Mouse (Mus musculus) liver, adult 2 months (tissue): ENCODE data around the gene Kif3a.

Experiments
- CTCF ChIP-seq: fragments of 200-500 bp; IDR thresholded peaks from 2 replicates; pipeline ENCODE4 v1.5.1; 2011; ENCODE audit warnings: low read depth, low read length, control low read depth
- POLR2A ChIP-seq: fragments of 200-500 bp; IDR thresholded peaks from 2 replicates; pipeline ENCODE4 v1.6.1; 2011; ENCODE audit warnings: low read length, control low read depth; ENCODE audit not compliant: insufficient read depth; ENCODE audit errors: extremely low read depth

DNA sequence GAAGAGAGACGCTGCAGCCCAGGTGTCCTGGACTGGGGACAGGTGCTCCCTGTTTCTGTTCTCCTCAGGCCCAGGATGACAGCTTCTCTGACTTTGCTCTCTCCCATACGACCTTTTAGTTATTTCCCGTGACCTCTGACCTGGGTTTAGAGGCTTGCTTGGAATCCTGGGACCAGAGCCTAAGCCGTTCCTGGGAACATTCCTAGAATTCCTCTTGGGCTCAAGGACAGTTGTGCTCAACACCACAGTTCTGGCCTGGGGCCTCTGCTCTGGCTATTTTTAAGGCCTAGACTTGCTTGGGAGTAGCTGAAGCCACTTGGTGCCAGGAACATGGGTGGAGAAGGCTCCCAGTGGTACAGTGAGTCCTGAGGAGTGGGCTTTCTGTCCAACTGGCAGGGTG, 41.7 kb upstream of the Kif3a start:
- TF ChIP-seq POLR2A: no peak
- no peak for TF ChIP-seq CTCF
